Mouse (Mus musculus) kidney, embryonic 15.5 days (tissue): ENCODE data around the gene Zfyve26. TPM values are rescaled to one million over a fixed set of nuclear protein-coding genes. Genes with fewer than 3 reads are reported as not detected.

Experiments
- ATAC-seq: fragments of 200-750 bp; cut with Nextera tagmentation; replicated peaks from 2 replicates; pipeline ENCODE4 v1.8.0; 2017; ENCODE audit warnings: moderate TSS enrichment; ENCODE audit not compliant: low FRiP score
- H3K27ac ChIP-seq: fragments of 300-500 bp; sonication (generic); 2 replicates; pipeline ENCODE4 v1.5.1; 2015; ENCODE audit warnings: mild to moderate bottlenecking, inconsistent platforms
- H3K27me3 ChIP-seq: fragments of 300-500 bp; sonication (generic); 2 replicates; pipeline ENCODE4 v1.6.1; 2015; ENCODE audit warnings: inconsistent platforms
- H3K36me3 ChIP-seq: fragments of 300-500 bp; sonication (generic); 2 replicates; pipeline ENCODE4 v1.6.1; 2015; ENCODE audit warnings: inconsistent platforms
- H3K4me1 ChIP-seq: fragments of 300-500 bp; sonication (generic); 2 replicates; pipeline ENCODE4 v1.6.1; 2015; ENCODE audit warnings: inconsistent platforms
- H3K4me2 ChIP-seq: fragments of 300-500 bp; sonication (generic); 2 replicates; pipeline ENCODE4 v1.6.1; 2015; ENCODE audit warnings: moderate library complexity, mild to moderate bottlenecking, inconsistent platforms
- H3K4me3 ChIP-seq: fragments of 300-500 bp; sonication (generic); replicated peaks from 2 replicates; pipeline ENCODE4 v1.5.1; 2015; ENCODE audit warnings: mild to moderate bottlenecking, inconsistent platforms
- H3K9ac ChIP-seq: fragments of 300-500 bp; sonication (generic); 2 replicates; pipeline ENCODE4 v1.6.1; 2015; ENCODE audit warnings: mild to moderate bottlenecking, inconsistent platforms
- H3K9me3 ChIP-seq: fragments of 300-500 bp; sonication (generic); replicated peaks from 2 replicates; pipeline ENCODE4 v1.6.1; 2016; ENCODE audit warnings: inconsistent platforms
- WGBS: fragments of 180-500 bp; shearing (Covaris S2); methylation state at CpG from one replicate; pipeline ENCODE4 v1.1.7; 2015; ENCODE audit warnings: mixed read lengths; 5-methylcytosine and 5-hydroxymethylcytosine counted together
- polyA plus RNA-seq: library from polyadenylated mRNA; unstranded; fragments of >200 nt; fragmentation: Nextera tagmentation; extraction: Ambion mirVana; gene quantifications from 2 replicates; pipeline ENCODE4 v1.2.1, GENCODE M21; 2015

Zfyve26 gene
- polyA plus RNA-seq, 1 experiment from 2014 or later, result 15.4 TPM

GRCm38 (mm10) chr12:79313721-79314120, 17.6 kb upstream of the Zfyve26 start:
- Histone ChIP-seq H3K4me1 (peaks cover 8% of the 10 kb centered on the region; the same call in 1 of the 2 replicates), H3K27me3 (no peaks in the 10 kb centered on the region), H3K4me2 (no peak overlapping the region), H3K9me3 (no peaks in the 10 kb centered on the region), H3K4me3 (no peak overlapping the region), H3K27ac (no peak overlapping the region), H3K9ac (no peak overlapping the region), H3K36me3 (no peaks in the 10 kb centered on the region)
- WGBS, result 90% methylated on average over 4 of the region's 4 CpGs
- ATAC-seq, result no peak

GRCm38 (mm10) chr12:79306013-79306412, 9.9 kb upstream of the Zfyve26 start:
- Histone ChIP-seq H3K4me1 (no peaks in the 10 kb centered on the region), H3K4me2 (no peak overlapping the region), H3K9ac (no peak overlapping the region), H3K36me3 (peaks cover 8% of the 10 kb centered on the region; the same call in 1 of the 2 replicates), H3K4me3 (no peak overlapping the region), H3K27ac (peak overlapping the region; percentile 56), H3K9me3 (no peaks in the 10 kb centered on the region), H3K27me3 (no peaks in the 10 kb centered on the region)
- 15% methylated on average over 4 of the region's 4 CpGs for WGBS
- peak; percentile 82 for ATAC-seq

DNA sequence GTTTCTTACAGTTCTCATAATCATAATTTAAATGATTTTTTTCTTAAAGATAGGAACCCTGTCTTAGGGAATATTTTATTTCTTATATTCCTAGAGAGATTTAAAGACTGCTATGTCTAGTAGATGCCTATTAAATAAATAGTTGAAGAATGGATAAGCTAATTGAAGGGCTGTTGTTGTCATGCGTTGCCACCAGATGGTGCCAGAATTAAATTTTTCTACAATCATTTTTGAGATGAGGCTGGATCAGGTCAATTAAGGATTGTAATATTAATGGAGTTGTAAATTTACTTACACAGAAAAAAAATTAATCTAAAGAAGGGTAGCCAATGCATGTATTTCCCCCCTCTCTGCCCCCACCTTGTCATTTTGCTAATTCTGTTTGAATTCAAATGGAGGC, 9.0 kb upstream of the Zfyve26 start:
- peaks cover 8% of the 10 kb centered on the region; the same call in 1 of the 2 replicates for H3K36me3 ChIP-seq
- 60% methylated on average over 1 of the region's 1 CpGs for WGBS
- H3K27me3 ChIP-seq, result no peaks in the 10 kb centered on the region
- H3K27ac ChIP-seq, result peak overlapping the region; percentile 56; the same call in 1 of the 2 replicates
- no peak for ATAC-seq
- H3K9me3 ChIP-seq, result no peaks in the 10 kb centered on the region
- H3K9ac ChIP-seq, result no peak overlapping the region
- H3K4me1 ChIP-seq, result no peaks in the 10 kb centered on the region
- no peak overlapping the region for H3K4me3 ChIP-seq
- no peak overlapping the region for H3K4me2 ChIP-seq

DNA sequence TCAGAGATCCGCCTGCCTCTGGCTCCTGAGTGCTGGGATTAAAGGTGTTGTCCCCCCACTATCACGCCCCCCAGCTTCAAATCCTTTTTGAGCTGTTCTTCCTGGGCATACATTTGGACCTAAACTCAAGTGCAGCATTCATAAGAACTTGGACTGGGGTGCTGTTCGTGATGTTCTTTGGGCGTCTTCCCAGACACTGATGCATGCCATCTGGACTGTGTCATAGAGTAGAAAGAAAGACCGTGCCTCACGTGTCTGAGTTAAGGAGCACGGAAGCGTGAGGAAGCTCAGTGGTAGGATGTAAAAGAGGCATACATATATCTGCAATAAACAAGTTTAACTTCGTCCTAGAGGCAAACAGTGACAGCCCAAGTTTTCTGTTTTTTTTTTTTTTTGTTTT, 5.7 kb upstream of the Zfyve26 start:
- Histone ChIP-seq H3K36me3 (peaks cover 8% of the 10 kb centered on the region; the same call in 1 of the 2 replicates), H3K4me3 (no peak overlapping the region), H3K27me3 (no peaks in the 10 kb centered on the region), H3K9me3 (no peaks in the 10 kb centered on the region), H3K4me2 (no peak overlapping the region), H3K27ac (no peak overlapping the region), H3K9ac (no peak overlapping the region), H3K4me1 (peaks cover 5% of the 10 kb centered on the region; the same call in 1 of the 2 replicates)
- no peak for ATAC-seq
- 76% methylated on average over 9 of the region's 9 CpGs for WGBS

DNA sequence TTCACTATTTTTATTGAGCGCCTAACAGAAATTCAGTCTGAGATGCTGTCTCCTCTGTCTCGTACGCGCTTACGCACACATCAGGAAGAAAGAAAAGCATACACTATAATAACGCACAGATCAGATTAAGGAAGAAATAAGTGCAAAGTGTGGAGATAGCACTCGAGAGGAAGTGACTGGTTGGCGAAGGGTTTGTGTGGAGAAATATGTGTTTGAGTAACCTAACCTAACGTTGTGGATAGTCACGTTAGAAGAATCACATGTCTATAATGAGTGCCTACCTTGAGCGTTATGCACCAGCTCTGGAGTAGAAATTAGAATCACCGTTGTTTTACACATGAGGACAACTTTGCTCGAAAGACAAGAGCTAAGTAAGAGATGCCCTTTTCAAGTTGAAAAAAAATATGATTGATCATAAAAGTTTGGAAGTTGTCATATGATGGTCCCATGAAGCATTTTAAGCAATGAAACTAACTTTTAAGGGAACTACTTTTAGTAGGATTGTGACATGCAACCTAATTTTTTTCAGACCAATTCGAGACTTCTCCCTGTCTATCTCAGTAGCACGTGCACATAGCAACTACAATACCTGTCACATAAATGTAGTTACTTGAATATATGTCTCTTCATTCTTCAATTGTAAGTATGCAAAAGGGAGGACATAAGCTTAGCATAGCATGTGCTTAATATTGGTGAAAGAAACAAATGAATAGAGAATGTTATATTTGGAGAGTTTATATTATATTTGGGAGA, 2.0 kb upstream of the Zfyve26 start:
- ATAC-seq, result no peak
- Histone ChIP-seq H3K4me1 (peaks cover 20% of the 10 kb centered on the region), H3K27me3 (no peaks in the 10 kb centered on the region), H3K36me3 (peaks cover 14% of the 10 kb centered on the region), H3K9me3 (no peaks in the 10 kb centered on the region), H3K4me3 (peak overlapping the region; percentile 74), H3K27ac (no peak overlapping the region), H3K9ac (peak overlapping the region; percentile 62), H3K4me2 (peak overlapping the region; percentile 86)
- 14% methylated on average over 15 of the region's 15 CpGs for WGBS

GRCm38 (mm10) chr12:79297121-79297576, 1.0 kb upstream of the Zfyve26 start, which contains the start of gene Rad51b:
Gene Rad51b (plus strand): TSS chr12:79297282.
- Histone ChIP-seq H3K27ac (peak within 1 kb of the TSS; percentile 50), H3K9me3 (no peaks in the 10 kb centered on the region), H3K4me2 (peak within 1 kb of the TSS; percentile 86), H3K36me3 (peaks cover 16% of the 10 kb centered on the region; the same call in 1 of the 2 replicates), H3K4me3 (peak within 1 kb of the TSS; percentile 74), H3K9ac (peak within 1 kb of the TSS; percentile 62), H3K4me1 (peaks cover 20% of the 10 kb centered on the region), H3K27me3 (no peaks in the 10 kb centered on the region)
- ATAC-seq, result peak; percentile 82
- under 1% methylated on average over 21 of the region's 21 CpGs for WGBS

DNA sequence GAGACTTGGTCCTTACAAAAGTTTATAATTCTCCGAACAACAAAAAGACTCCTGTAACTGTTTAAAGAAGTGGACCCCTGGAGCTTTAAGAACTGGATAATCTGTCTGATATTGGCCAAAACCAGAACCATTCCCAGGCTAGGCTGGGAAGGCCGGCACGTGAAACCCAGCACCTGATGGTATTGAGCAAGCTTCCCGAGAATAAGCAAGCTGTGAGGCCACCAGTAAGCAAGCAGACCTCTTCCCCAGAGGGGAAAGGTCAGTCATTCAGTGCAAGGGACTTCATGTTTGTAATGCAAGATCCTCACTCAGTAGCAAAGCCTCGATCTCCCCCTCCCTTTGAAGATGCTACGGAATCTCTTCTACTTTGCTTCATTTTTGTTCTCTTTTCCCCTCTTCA, 3.2 kb downstream of the Zfyve26 start:
- no peak overlapping the region for H3K4me3 ChIP-seq
- no peak overlapping the region for H3K27ac ChIP-seq
- H3K9ac ChIP-seq, result no peak overlapping the region
- WGBS, result 86% methylated on average over 6 of the region's 6 CpGs
- peaks cover 49% of the 10 kb centered on the region for H3K36me3 ChIP-seq
- H3K9me3 ChIP-seq, result no peaks in the 10 kb centered on the region
- no peaks in the 10 kb centered on the region for H3K27me3 ChIP-seq
- no peak for ATAC-seq
- peaks cover 18% of the 10 kb centered on the region for H3K4me1 ChIP-seq
- no peak overlapping the region for H3K4me2 ChIP-seq

- Histone ChIP-seq H3K4me1 (no peaks in the 10 kb centered on the region), H3K27ac (no peak overlapping the region), H3K9me3 (no peaks in the 10 kb centered on the region), H3K4me3 (no peak overlapping the region), H3K27me3 (no peaks in the 10 kb centered on the region), H3K4me2 (no peak overlapping the region), H3K9ac (no peak overlapping the region), H3K36me3 (peaks cover 96% of the 10 kb centered on the region)
- 92% methylated on average over 8 of the region's 8 CpGs for WGBS
- ATAC-seq, result no peak
Observed at GRCm38 (mm10) chr12:79282595-79282994, 13.5 kb downstream of the Zfyve26 start.

- no peaks in the 10 kb centered on the region for H3K27me3 ChIP-seq
- no peak overlapping the region for H3K4me2 ChIP-seq
- peaks cover 96% of the 10 kb centered on the region for H3K36me3 ChIP-seq
- no peak overlapping the region for H3K27ac ChIP-seq
- H3K4me1 ChIP-seq, result no peaks in the 10 kb centered on the region
- H3K4me3 ChIP-seq, result no peak overlapping the region
- WGBS, result 93% methylated on average over 13 of the region's 13 CpGs
- H3K9ac ChIP-seq, result no peak overlapping the region
- no peaks in the 10 kb centered on the region for H3K9me3 ChIP-seq
- no peak for ATAC-seq
Observed at GRCm38 (mm10) chr12:79279513-79280115, 16.5 kb downstream of the Zfyve26 start.

- H3K9ac ChIP-seq, result no peak overlapping the region
- no peak overlapping the region for H3K27ac ChIP-seq
- no peaks in the 10 kb centered on the region for H3K4me1 ChIP-seq
- 85% methylated on average over 4 of the region's 4 CpGs for WGBS
- no peaks in the 10 kb centered on the region for H3K27me3 ChIP-seq
- no peak for ATAC-seq
- H3K4me3 ChIP-seq, result no peak overlapping the region
- H3K4me2 ChIP-seq, result no peak overlapping the region
- peaks cover 99% of the 10 kb centered on the region for H3K36me3 ChIP-seq
- no peaks in the 10 kb centered on the region for H3K9me3 ChIP-seq
Observed at GRCm38 (mm10) chr12:79272604-79273003, 23.5 kb downstream of the Zfyve26 start.

GRCm38 (mm10) chr12:79261035-79261434, 35.1 kb downstream of the Zfyve26 start:
- no peaks in the 10 kb centered on the region for H3K4me1 ChIP-seq
- 58% methylated on average over 5 of the region's 5 CpGs for WGBS
- peaks cover 89% of the 10 kb centered on the region for H3K36me3 ChIP-seq
- H3K27ac ChIP-seq, result no peak overlapping the region
- no peak for ATAC-seq
- H3K4me3 ChIP-seq, result no peak overlapping the region
- H3K4me2 ChIP-seq, result no peak overlapping the region
- no peaks in the 10 kb centered on the region for H3K27me3 ChIP-seq
- no peaks in the 10 kb centered on the region for H3K9me3 ChIP-seq
- no peak overlapping the region for H3K9ac ChIP-seq

- no peaks in the 10 kb centered on the region for H3K27me3 ChIP-seq
- no peak; the same call in 1 of the 2 replicates for ATAC-seq
Observed at GRCm38 (mm10) chr12:79260154-79260553, 36.0 kb downstream of the Zfyve26 start.

More at GRCm38 (mm10) chr12:79260154-79260553, 36.0 kb downstream of the Zfyve26 start:
- Histone ChIP-seq H3K9ac (no peak overlapping the region), H3K4me2 (no peak overlapping the region), H3K4me1 (no peaks in the 10 kb centered on the region), H3K4me3 (no peak overlapping the region), H3K36me3 (peaks cover 86% of the 10 kb centered on the region), H3K9me3 (no peaks in the 10 kb centered on the region), H3K27ac (no peak overlapping the region)
- 75% methylated on average over 2 of the region's 2 CpGs for WGBS
